Mouse (Mus musculus) neural tube, embryonic 13.5 days (tissue): ENCODE results near the gene Abcc5. TPM values are rescaled to one million over a fixed set of nuclear protein-coding genes. Genes with fewer than 3 reads are reported as not detected.
A peak's percentile ranks its signal among the peaks of the same experiment; 100 is the strongest.
"Not testable (repeated sequence)": the region's sequence is repeated elsewhere in the genome, so short reads cannot be mapped to it uniquely, and the experiment has no call there.

Experiments used
- ATAC-seq: fragments of 200-750 bp; cut with Nextera tagmentation; 2 replicates; pipeline ENCODE4 v1.8.0; 2017; ENCODE audit warnings: low read depth, mild to moderate bottlenecking, moderate TSS enrichment, moderate library complexity
- H3K27ac ChIP-seq: fragments of 300-500 bp; sonication (generic); replicated peaks from 2 replicates; pipeline ENCODE4 v1.5.1; 2015; ENCODE audit warnings: moderate library complexity, mild to moderate bottlenecking, inconsistent platforms
- H3K27me3 ChIP-seq: fragments of 300-500 bp; sonication (generic); 2 replicates; pipeline ENCODE4 v1.6.1; 2015; ENCODE audit warnings: mild to moderate bottlenecking, inconsistent platforms
- H3K36me3 ChIP-seq: fragments of 300-500 bp; sonication (generic); 2 replicates; pipeline ENCODE4 v1.6.1; 2015; ENCODE audit warnings: mild to moderate bottlenecking, inconsistent platforms
- H3K4me1 ChIP-seq: fragments of 300-500 bp; sonication (generic); replicated peaks from 2 replicates; pipeline ENCODE4 v1.6.1; 2015; ENCODE audit warnings: inconsistent platforms
- H3K4me2 ChIP-seq: fragments of 300-500 bp; sonication (generic); 2 replicates; pipeline ENCODE4 v1.6.1; 2015; ENCODE audit warnings: inconsistent platforms, mild to moderate bottlenecking, moderate library complexity
- H3K4me3 ChIP-seq: fragments of 300-500 bp; sonication (generic); 2 replicates; pipeline ENCODE4 v1.5.1; 2015; ENCODE audit warnings: mild to moderate bottlenecking, inconsistent platforms
- H3K9ac ChIP-seq: fragments of 300-500 bp; sonication (generic); 2 replicates; pipeline ENCODE4 v1.6.1; 2015; ENCODE audit warnings: moderate library complexity, mild to moderate bottlenecking, inconsistent platforms
- H3K9me3 ChIP-seq: fragments of 300-500 bp; sonication (generic); 2 replicates; pipeline ENCODE4 v1.6.1; 2016; ENCODE audit warnings: inconsistent platforms
- WGBS: fragments of 180-500 bp; shearing (Covaris S2); methylation state at CpG from one replicate; pipeline ENCODE4 v1.1.7; 2015; 5-methylcytosine and 5-hydroxymethylcytosine counted together
- polyA plus RNA-seq: library from polyadenylated mRNA; unstranded; fragments of >200 nt; fragmentation: Nextera tagmentation; extraction: Ambion mirVana; gene quantifications from 2 replicates; pipeline ENCODE4 v1.2.1, GENCODE M21; 2015

Abcc5 gene
- 120 and 123 TPM in 2 replicates for polyA plus RNA-seq

GRCm38 (mm10) chr16:20425855-20426598, at the start of gene Abcc5:
TSS of gene Abcc5 (minus strand) at chr16:20426394.
- no peaks in the 10 kb centered on the region for H3K27me3 ChIP-seq
- peaks cover 12% of the 10 kb centered on the region for H3K36me3 ChIP-seq
- peak within 1 kb of the TSS; percentile 76 for H3K4me3 ChIP-seq
- peak within 1 kb of the TSS; percentile 85 for H3K4me2 ChIP-seq
- WGBS, result under 1% methylated on average over 62 of the region's 62 CpGs
- H3K27ac ChIP-seq, result peak within 1 kb of the TSS; percentile 91
- H3K9ac ChIP-seq, result peak within 1 kb of the TSS; percentile 87
- peak; percentile 99 for ATAC-seq
- no peaks in the 10 kb centered on the region for H3K9me3 ChIP-seq
- peaks cover 26% of the 10 kb centered on the region for H3K4me1 ChIP-seq

DNA sequence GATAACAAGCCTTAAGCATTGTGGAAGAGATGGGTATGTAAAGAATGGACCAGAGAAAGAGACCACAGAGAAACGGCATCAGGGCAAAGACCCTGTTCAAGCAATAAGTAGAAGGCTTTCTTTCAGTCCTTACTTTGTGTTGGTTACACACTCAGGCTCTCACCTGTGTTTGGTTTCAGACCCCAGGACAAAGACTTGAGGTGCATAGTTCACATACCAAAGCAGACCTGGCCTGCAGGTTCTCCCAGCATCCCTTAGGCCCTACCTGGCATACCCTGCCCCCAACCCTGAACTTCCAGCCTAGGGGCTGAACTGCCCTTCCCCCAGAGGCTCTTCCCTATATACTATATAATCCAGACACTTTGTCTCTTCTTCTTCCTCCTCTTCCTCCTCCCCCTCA, 49.1 kb upstream of the Abcc5 start:
- H3K27me3 ChIP-seq, result no peaks in the 10 kb centered on the region
- no peaks in the 10 kb centered on the region for H3K9me3 ChIP-seq
- no peak overlapping the region for H3K4me3 ChIP-seq
- no peak overlapping the region for H3K27ac ChIP-seq
- no peak overlapping the region for H3K4me2 ChIP-seq
- ATAC-seq, result no peak
- 88% methylated on average over 1 of the region's 1 CpGs for WGBS
- no peaks in the 10 kb centered on the region for H3K36me3 ChIP-seq
- no peak overlapping the region for H3K9ac ChIP-seq
- peaks cover 7% of the 10 kb centered on the region for H3K4me1 ChIP-seq

DNA sequence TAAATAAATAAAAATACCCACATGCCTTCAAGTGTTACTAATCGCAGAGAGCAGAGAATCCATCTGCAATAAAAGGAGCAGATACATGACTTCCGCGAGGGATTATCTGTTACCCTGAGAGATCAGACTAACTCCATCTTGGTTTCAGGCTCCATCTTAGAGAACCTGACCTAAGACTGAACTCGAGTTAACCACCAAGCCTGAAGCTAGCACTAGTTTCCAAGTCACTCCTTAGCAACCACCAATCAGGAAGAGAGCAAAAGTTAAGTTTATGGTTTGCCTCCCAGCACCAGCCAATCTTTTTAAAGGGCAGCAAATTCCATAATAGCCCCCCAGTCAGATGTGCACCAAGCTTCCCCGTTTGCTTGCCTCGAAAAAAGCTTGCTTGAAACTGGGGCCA, 48.6 kb upstream of the Abcc5 start:
- WGBS, result 89% methylated on average over 6 of the region's 6 CpGs
- Histone ChIP-seq H3K4me3 (no peak overlapping the region), H3K27ac (no peak overlapping the region), H3K36me3 (no peaks in the 10 kb centered on the region), H3K27me3 (no peaks in the 10 kb centered on the region), H3K4me1 (peaks cover 7% of the 10 kb centered on the region), H3K9ac (no peak overlapping the region), H3K4me2 (no peak overlapping the region), H3K9me3 (no peaks in the 10 kb centered on the region)
- ATAC-seq, result no peak

GRCm38 (mm10) chr16:20474211-20474610, 48.0 kb upstream of the Abcc5 start:
- WGBS, result 91% methylated on average over 8 of the region's 8 CpGs
- Histone ChIP-seq H3K27me3 (no peaks in the 10 kb centered on the region), H3K4me2 (no peak overlapping the region), H3K9ac (no peak overlapping the region), H3K4me3 (no peak overlapping the region), H3K36me3 (no peaks in the 10 kb centered on the region), H3K9me3 (no peaks in the 10 kb centered on the region), H3K27ac (no peak overlapping the region), H3K4me1 (peaks cover 7% of the 10 kb centered on the region)
- no peak for ATAC-seq

DNA sequence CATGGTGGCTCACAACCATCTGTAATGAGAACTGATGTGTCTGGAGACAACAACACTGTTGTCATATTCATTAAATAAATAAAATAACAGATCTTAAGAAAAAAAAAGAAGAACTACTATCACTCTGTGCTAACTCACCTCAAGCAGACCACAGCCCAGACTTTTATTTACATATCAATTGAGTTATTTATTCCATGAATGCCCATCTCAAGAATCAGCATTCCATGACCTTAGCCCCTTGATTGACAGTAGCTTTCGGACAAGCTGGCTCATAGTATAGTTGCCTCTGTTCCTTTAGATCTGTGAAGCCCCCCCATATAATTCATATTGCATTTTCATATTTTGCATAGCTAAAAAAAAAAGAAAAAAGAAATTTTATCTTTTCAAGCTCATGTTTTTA, 47.6 kb upstream of the Abcc5 start:
- Histone ChIP-seq H3K27me3 (no peaks in the 10 kb centered on the region), H3K9ac (no peak overlapping the region), H3K27ac (no peak overlapping the region), H3K4me3 (no peak overlapping the region), H3K4me2 (no peak overlapping the region), H3K4me1 (peaks cover 7% of the 10 kb centered on the region), H3K9me3 (no peaks in the 10 kb centered on the region), H3K36me3 (no peaks in the 10 kb centered on the region)
- 81% methylated on average over 1 of the region's 1 CpGs for WGBS
- no peak for ATAC-seq

DNA sequence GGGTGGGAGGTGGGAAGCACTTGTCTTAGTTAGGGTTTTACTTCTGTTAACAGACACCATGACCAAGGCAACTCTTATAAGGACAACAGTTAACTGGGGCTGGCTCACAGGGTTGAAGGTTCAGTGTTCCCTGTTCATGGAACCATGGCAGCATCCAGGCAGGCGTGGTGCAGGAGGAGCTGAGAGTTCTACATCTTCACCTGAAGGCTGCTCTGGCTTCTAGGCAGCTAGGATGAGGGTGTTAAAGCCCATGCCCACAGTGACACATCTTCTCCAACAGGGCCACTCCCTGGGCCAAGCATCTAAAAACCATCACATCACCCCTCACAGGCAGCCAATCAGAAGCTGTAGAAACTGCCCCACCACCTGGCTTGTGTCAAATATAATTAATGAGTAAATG, 45.5 kb upstream of the Abcc5 start:
- Histone ChIP-seq H3K36me3 (no peaks in the 10 kb centered on the region), H3K4me1 (no peaks in the 10 kb centered on the region)

DNA sequence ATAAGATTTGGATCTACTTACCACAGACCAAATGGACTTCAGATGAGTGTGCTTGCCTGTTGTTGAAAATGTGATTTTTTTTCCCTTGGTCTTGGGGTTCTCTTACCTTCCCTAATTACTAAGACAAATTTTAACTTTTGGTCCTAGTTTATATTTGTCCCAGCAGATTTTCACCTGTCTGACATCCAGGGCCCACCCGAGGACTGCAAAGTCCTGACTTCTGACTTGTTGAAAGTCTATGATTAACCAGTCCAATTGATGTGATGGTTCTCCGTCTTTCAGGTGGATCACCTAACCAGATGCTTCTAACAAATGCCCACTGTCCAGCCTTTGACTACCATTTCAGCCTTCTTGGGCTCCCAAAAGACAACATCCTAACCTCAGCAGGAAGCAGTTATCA, 44.8 kb upstream of the Abcc5 start:
- 91% methylated on average over 2 of the region's 2 CpGs for WGBS
- Histone ChIP-seq H3K27me3 (no peaks in the 10 kb centered on the region), H3K4me3 (no peak overlapping the region), H3K4me2 (no peak overlapping the region), H3K9ac (no peak overlapping the region), H3K27ac (no peak overlapping the region), H3K36me3 (no peaks in the 10 kb centered on the region), H3K9me3 (no peaks in the 10 kb centered on the region), H3K4me1 (no peaks in the 10 kb centered on the region)
- no peak for ATAC-seq

More for the DNA sequence above, 45.5 kb upstream of the Abcc5 start:
- ATAC-seq, result no peak
- 82% methylated on average over 1 of the region's 1 CpGs for WGBS
- H3K9me3 ChIP-seq, result no peaks in the 10 kb centered on the region
- H3K27me3 ChIP-seq, result no peaks in the 10 kb centered on the region
- H3K4me3 ChIP-seq, result no peak overlapping the region
- no peak overlapping the region for H3K9ac ChIP-seq
- H3K27ac ChIP-seq, result no peak overlapping the region
- no peak overlapping the region for H3K4me2 ChIP-seq

DNA sequence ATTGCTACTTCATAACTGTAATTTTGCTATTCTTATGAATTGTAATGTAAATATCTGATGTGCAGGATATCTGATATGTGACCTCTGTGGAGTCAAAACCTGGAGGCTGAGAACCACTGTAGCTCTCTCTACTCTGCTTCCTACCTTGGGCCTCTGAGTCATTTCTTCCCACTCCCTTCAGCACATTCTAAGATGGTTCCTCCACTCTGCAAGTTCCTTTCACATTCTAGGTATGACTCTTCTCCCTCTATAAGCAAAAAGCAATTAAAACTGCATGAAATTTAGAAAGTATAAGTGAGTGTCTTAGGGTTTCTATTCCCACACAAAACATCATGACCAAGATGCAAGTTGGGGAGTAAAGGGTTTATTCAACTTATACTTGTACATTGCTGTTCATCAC, 38.5 kb upstream of the Abcc5 start:
- H3K9ac ChIP-seq, result no peak overlapping the region
- no peaks in the 10 kb centered on the region for H3K9me3 ChIP-seq
- H3K4me3 ChIP-seq, result no peak overlapping the region
- no peaks in the 10 kb centered on the region for H3K4me1 ChIP-seq
- no peak for ATAC-seq
- H3K27me3 ChIP-seq, result no peaks in the 10 kb centered on the region
- no peaks in the 10 kb centered on the region for H3K36me3 ChIP-seq
- no peak overlapping the region for H3K4me2 ChIP-seq
- H3K27ac ChIP-seq, result no peak overlapping the region

GRCm38 (mm10) chr16:20458736-20459135, 32.5 kb upstream of the Abcc5 start:
- not testable (repeated sequence) for H3K9ac ChIP-seq, H3K4me3 ChIP-seq, H3K36me3 ChIP-seq, ATAC-seq, H3K4me1 ChIP-seq, H3K27me3 ChIP-seq, H3K4me2 ChIP-seq, H3K27ac ChIP-seq, H3K9me3 ChIP-seq
- 97% methylated on average over 5 of the region's 5 CpGs for WGBS

DNA sequence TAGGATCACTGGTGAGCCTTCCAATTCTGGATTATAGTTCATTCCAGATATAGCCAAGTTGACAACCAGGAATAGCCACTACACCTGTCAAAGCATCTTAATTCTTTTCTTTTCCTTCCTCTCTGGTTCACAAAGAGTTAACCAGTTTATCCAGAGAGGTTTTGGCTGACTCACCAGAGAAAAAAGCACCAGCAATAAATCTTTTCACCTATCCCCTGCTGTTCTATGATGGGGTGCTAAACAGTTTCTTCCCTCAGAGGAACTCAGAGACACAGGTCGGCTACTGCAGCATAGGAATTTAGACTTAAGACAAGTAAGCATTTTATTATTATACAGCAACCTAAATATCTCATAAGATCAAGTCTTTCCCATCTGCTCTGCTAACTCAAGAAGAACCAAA, 29.9 kb upstream of the Abcc5 start:
- WGBS, result 2% methylated on average over 1 of the region's 1 CpGs
- H3K4me2 ChIP-seq, result no peak overlapping the region
- no peak overlapping the region for H3K9ac ChIP-seq
- no peaks in the 10 kb centered on the region for H3K36me3 ChIP-seq
- no peak overlapping the region for H3K4me3 ChIP-seq
- H3K27me3 ChIP-seq, result no peaks in the 10 kb centered on the region
- H3K27ac ChIP-seq, result no peak overlapping the region
- H3K9me3 ChIP-seq, result no peaks in the 10 kb centered on the region
- H3K4me1 ChIP-seq, result peaks cover 4% of the 10 kb centered on the region; the same call in 1 of the 2 replicates
- no peak for ATAC-seq

GRCm38 (mm10) chr16:20454155-20454654, 28.0 kb upstream of the Abcc5 start:
- H3K9me3 ChIP-seq, result no peaks in the 10 kb centered on the region
- H3K9ac ChIP-seq, result no peak overlapping the region
- no peak for ATAC-seq
- no peaks in the 10 kb centered on the region for H3K36me3 ChIP-seq
- no peak overlapping the region for H3K4me2 ChIP-seq
- 88% methylated on average over 6 of the region's 6 CpGs for WGBS
- peaks cover 4% of the 10 kb centered on the region; the same call in 1 of the 2 replicates for H3K4me1 ChIP-seq
- no peaks in the 10 kb centered on the region for H3K27me3 ChIP-seq
- H3K27ac ChIP-seq, result no peak overlapping the region
- no peak overlapping the region for H3K4me3 ChIP-seq

GRCm38 (mm10) chr16:20451774-20452173, 25.6 kb upstream of the Abcc5 start:
- no peaks in the 10 kb centered on the region for H3K36me3 ChIP-seq
- no peak overlapping the region for H3K4me3 ChIP-seq
- no peaks in the 10 kb centered on the region for H3K27me3 ChIP-seq
- WGBS, result 70% methylated on average over 6 of the region's 6 CpGs
- H3K9me3 ChIP-seq, result no peaks in the 10 kb centered on the region
- no peak overlapping the region for H3K4me2 ChIP-seq
- peaks cover 4% of the 10 kb centered on the region; the same call in 1 of the 2 replicates for H3K4me1 ChIP-seq
- H3K9ac ChIP-seq, result no peak overlapping the region
- H3K27ac ChIP-seq, result no peak overlapping the region
- ATAC-seq, result no peak

DNA sequence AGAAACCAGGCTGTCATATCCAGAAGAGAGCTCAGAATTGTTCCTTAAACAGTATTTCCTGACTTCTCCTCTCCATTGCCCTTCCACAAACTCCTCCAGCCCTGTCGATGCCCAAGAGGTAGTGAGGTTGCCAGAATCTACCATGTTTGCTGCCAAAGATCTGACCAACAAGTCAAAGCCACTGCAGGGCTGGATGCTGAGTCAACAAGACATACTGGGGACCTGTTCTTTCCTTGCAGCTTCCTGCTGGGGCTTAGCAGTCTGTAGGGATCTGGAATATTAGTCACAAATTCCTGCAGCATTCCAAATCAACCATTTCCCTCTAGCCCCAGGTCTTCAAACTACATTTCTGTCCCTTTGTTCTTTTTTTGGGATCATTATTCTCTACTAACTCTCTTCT, 19.7 kb upstream of the Abcc5 start:
- Histone ChIP-seq H3K36me3 (no peaks in the 10 kb centered on the region), H3K4me1 (no peaks in the 10 kb centered on the region), H3K9ac (no peak overlapping the region), H3K4me2 (no peak overlapping the region), H3K27me3 (no peaks in the 10 kb centered on the region), H3K27ac (no peak overlapping the region), H3K9me3 (no peaks in the 10 kb centered on the region), H3K4me3 (no peak overlapping the region)
- WGBS, result 81% methylated on average over 1 of the region's 1 CpGs
- no peak for ATAC-seq
